Mouse (Mus musculus) forebrain, embryonic 11.5 days (tissue): Measurements from ENCODE around the gene Ccna1. TPM values are rescaled to one million over a fixed set of nuclear protein-coding genes. Genes with fewer than 3 reads are reported as not detected.

ENCODE experiments used
- ATAC-seq: fragments of 200-750 bp; cut with Nextera tagmentation; replicated peaks from 2 replicates; pipeline ENCODE4 v1.8.0; 2017; ENCODE audit warnings: moderate TSS enrichment; ENCODE audit not compliant: low FRiP score
- DNase-seq: peaks from one replicate; pipeline ENCODE4 v3.0.0-alpha.2; 2017; ENCODE audit warnings: low spot score
- H3K27ac ChIP-seq: fragments of 300-500 bp; sonication (generic); 2 replicates; pipeline ENCODE4 v1.5.1; 2014; ENCODE audit warnings: low read depth, low read length
- H3K27me3 ChIP-seq: fragments of 300-500 bp; sonication (generic); 2 replicates; pipeline ENCODE4 v1.6.1; 2014; ENCODE audit warnings: mild to moderate bottlenecking, low read length, mixed read lengths; ENCODE audit not compliant: control insufficient read depth, insufficient read depth
- H3K36me3 ChIP-seq: fragments of 300-500 bp; sonication (generic); 2 replicates; pipeline ENCODE4 v1.6.1; 2014; ENCODE audit warnings: mild to moderate bottlenecking, low read length, moderate library complexity, mixed read lengths; ENCODE audit not compliant: control insufficient read depth, insufficient read depth
- H3K4me1 ChIP-seq: fragments of 300-500 bp; sonication (generic); replicated peaks from 2 replicates; pipeline ENCODE4 v1.6.1; 2014; ENCODE audit warnings: low read length, mixed read lengths; ENCODE audit not compliant: control insufficient read depth, insufficient read depth
- H3K4me2 ChIP-seq: fragments of 300-500 bp; sonication (generic); 2 replicates; pipeline ENCODE4 v1.6.1; 2014; ENCODE audit warnings: low read depth, mild to moderate bottlenecking, low read length, moderate library complexity, mixed read lengths; ENCODE audit not compliant: severe bottlenecking
- H3K4me3 ChIP-seq: fragments of 300-500 bp; sonication (generic); 2 replicates; pipeline ENCODE4 v1.5.1; 2014; ENCODE audit warnings: low read depth, low read length
- H3K9ac ChIP-seq: fragments of 300-500 bp; sonication (generic); 2 replicates; pipeline ENCODE4 v1.6.1; 2014; ENCODE audit warnings: low read length
- H3K9me3 ChIP-seq: fragments of 300-500 bp; sonication (generic); 2 replicates; pipeline ENCODE4 v1.6.1; 2016; ENCODE audit warnings: low read length, mixed read lengths; ENCODE audit not compliant: control insufficient read depth
- WGBS: fragments of 180-500 bp; shearing (Covaris S2); extraction: QIAGEN DNeasy Blood & Tissue Kit; methylation state at CpG from one replicate; pipeline ENCODE4 v1.1.7; 2014; 5-methylcytosine and 5-hydroxymethylcytosine counted together
- polyA plus RNA-seq: library from polyadenylated mRNA; unstranded; fragments of >200 nt; fragmentation: Nextera tagmentation; extraction: Ambion mirVana; gene quantifications from 2 replicates; pipeline ENCODE4 v1.2.1, GENCODE M21; 2014

Ccna1 gene
- polyA plus RNA-seq, 1 experiment from 2014 or later: 3.6 TPM

- H3K4me2 ChIP-seq: no peak overlapping the region
- DNase-seq (no peak), ATAC-seq (no peak)
- no peaks in the 10 kb centered on the region for H3K36me3 ChIP-seq
- no peak overlapping the region for H3K4me3 ChIP-seq
- WGBS: 71% methylated on average over 8 of the region's 8 CpGs
- H3K9ac ChIP-seq: no peak overlapping the region
- H3K4me1 ChIP-seq: peaks cover 6% of the 10 kb centered on the region; the same call in 1 of the 2 replicates
- H3K9me3 ChIP-seq: no peaks in the 10 kb centered on the region
- peaks cover 5% of the 10 kb centered on the region; the same call in 1 of the 2 replicates for H3K27me3 ChIP-seq
- no peak overlapping the region for H3K27ac ChIP-seq
Observed at GRCm38 (mm10) chr3:55056376-55056775, 1.1 kb upstream of the Ccna1 start.

GRCm38 (mm10) chr3:55055747-55056120 lies 433 bp upstream of the Ccna1 start:
- Histone ChIP-seq H3K9me3 (no peaks in the 10 kb centered on the region), H3K27me3 (peaks cover 5% of the 10 kb centered on the region; the same call in 1 of the 2 replicates), H3K36me3 (no peaks in the 10 kb centered on the region), H3K4me1 (peaks cover 6% of the 10 kb centered on the region; the same call in 1 of the 2 replicates), H3K27ac (no peak overlapping the region), H3K4me3 (peak overlapping the region; percentile 58), H3K9ac (peak overlapping the region; percentile 63), H3K4me2 (peak overlapping the region; percentile 98)
- DNase-seq (no peak), ATAC-seq (0 out of 2 replicates have a peak, but pooled peaks have one; percentile 6)
- WGBS: 9% methylated on average over 11 of the region's 11 CpGs

GRCm38 (mm10) chr3:55054231-55054630 lies 1.1 kb downstream of the Ccna1 start:
- 0 out of 2 replicates have a peak overlapping the region, but pooled peaks have one; percentile 17 for H3K9ac ChIP-seq
- DNase-seq: no peak
- peaks cover 5% of the 10 kb centered on the region; the same call in 1 of the 2 replicates for H3K27me3 ChIP-seq

GRCm38 (mm10) chr3:55044601-55045370 lies 10.5 kb downstream of the Ccna1 start:
- no peak for ATAC-seq
- H3K4me2 ChIP-seq: no peak overlapping the region
- H3K36me3 ChIP-seq: no peaks in the 10 kb centered on the region
- H3K4me1 ChIP-seq: no peaks in the 10 kb centered on the region
- H3K27me3 ChIP-seq: no peaks in the 10 kb centered on the region
- no peak overlapping the region for H3K9ac ChIP-seq
- H3K9me3 ChIP-seq: no peaks in the 10 kb centered on the region
- WGBS: 81% methylated on average over 8 of the region's 8 CpGs
- no peak overlapping the region for H3K4me3 ChIP-seq
- no peak for DNase-seq
- no peak overlapping the region for H3K27ac ChIP-seq

More at GRCm38 (mm10) chr3:55054231-55054630, 1.1 kb downstream of the Ccna1 start:
- H3K4me2 ChIP-seq: peak overlapping the region; percentile 98; the same call in 1 of the 2 replicates
- H3K36me3 ChIP-seq: no peaks in the 10 kb centered on the region
- 45% methylated on average over 6 of the region's 6 CpGs for WGBS
- H3K9me3 ChIP-seq: no peaks in the 10 kb centered on the region
- peaks cover 6% of the 10 kb centered on the region; the same call in 1 of the 2 replicates for H3K4me1 ChIP-seq
- H3K27ac ChIP-seq: no peak overlapping the region
- H3K4me3 ChIP-seq: peak overlapping the region; percentile 58; the same call in 1 of the 2 replicates
- no peak for ATAC-seq

- ATAC-seq (no peak), DNase-seq (no peak)
- no peak overlapping the region for H3K27ac ChIP-seq
- no peak overlapping the region for H3K4me2 ChIP-seq
- no peak overlapping the region for H3K9ac ChIP-seq
- no peaks in the 10 kb centered on the region for H3K36me3 ChIP-seq
- H3K27me3 ChIP-seq: no peaks in the 10 kb centered on the region
- no peaks in the 10 kb centered on the region for H3K9me3 ChIP-seq
- no peaks in the 10 kb centered on the region for H3K4me1 ChIP-seq
- no peak overlapping the region for H3K4me3 ChIP-seq
- WGBS: 89% methylated on average over 5 of the region's 5 CpGs
Observed at GRCm38 (mm10) chr3:55037608-55038007, 17.7 kb downstream of the Ccna1 start.

- H3K9me3 ChIP-seq: no peaks in the 10 kb centered on the region; the same call in 1 of the 2 replicates
- no peak overlapping the region for H3K9ac ChIP-seq
- no peak for ATAC-seq
- 0 out of 2 replicates have a peak, but pooled peaks cover 4% of the 10 kb centered on the region for H3K4me1 ChIP-seq
- H3K4me3 ChIP-seq: no peak overlapping the region
- no peak overlapping the region for H3K27ac ChIP-seq
- H3K36me3 ChIP-seq: no peaks in the 10 kb centered on the region
- 82% methylated on average over 7 of the region's 7 CpGs for WGBS
- H3K27me3 ChIP-seq: no peaks in the 10 kb centered on the region
- no peak overlapping the region for H3K4me2 ChIP-seq
- DNase-seq: no peak
Observed at GRCm38 (mm10) chr3:55027271-55027840, 27.9 kb downstream of the Ccna1 start.

- H3K27me3 ChIP-seq: no peaks in the 10 kb centered on the region
- DNase-seq (no peak), ATAC-seq (no peak)
- no peak overlapping the region for H3K4me2 ChIP-seq
- no peak overlapping the region for H3K4me3 ChIP-seq
- H3K9ac ChIP-seq: no peak overlapping the region
- H3K36me3 ChIP-seq: no peaks in the 10 kb centered on the region
- H3K27ac ChIP-seq: no peak overlapping the region
- 0 out of 2 replicates have a peak, but pooled peaks cover 4% of the 10 kb centered on the region for H3K4me1 ChIP-seq
- H3K9me3 ChIP-seq: no peaks in the 10 kb centered on the region; the same call in 1 of the 2 replicates
- WGBS: 83% methylated on average over 3 of the region's 3 CpGs
Observed at GRCm38 (mm10) chr3:55025502-55025901, 29.8 kb downstream of the Ccna1 start.

- no peak overlapping the region for H3K27ac ChIP-seq
- H3K36me3 ChIP-seq: no peaks in the 10 kb centered on the region
- H3K27me3 ChIP-seq: no peaks in the 10 kb centered on the region
- no peak overlapping the region for H3K4me3 ChIP-seq
- DNase-seq: no peak
- no peaks in the 10 kb centered on the region; the same call in 1 of the 2 replicates for H3K9me3 ChIP-seq
- no peak overlapping the region for H3K4me2 ChIP-seq
- WGBS: 88% methylated on average over 1 of the region's 1 CpGs
- H3K4me1 ChIP-seq: 0 out of 2 replicates have a peak, but pooled peaks cover 4% of the 10 kb centered on the region
- H3K9ac ChIP-seq: no peak overlapping the region
- no peak for ATAC-seq
Observed at GRCm38 (mm10) chr3:55023347-55023746, 32.0 kb downstream of the Ccna1 start.
